Mouse (Mus musculus) megakaryocyte progenitor cell, adult 5-6 weeks (primary cell): ENCODE measurements around the gene BC025920. TPM values are rescaled to one million over a fixed set of nuclear protein-coding genes. Genes with fewer than 3 reads are reported as not detected.

Experiments used
- ATAC-seq: replicated peaks from 2 replicates; pipeline ENCODE4 v1.8.0; 2016; ENCODE audit warnings: mild to moderate bottlenecking, moderate TSS enrichment, inconsistent platforms; ENCODE audit not compliant: poor library complexity
- total RNA-seq, 2 experiments: library from RNA; stranded (forward) in 1 of 2; stranded (reverse) in 1 of 2; fragments of 157-497, 149-512 nt in 1 of 2; fragments of 200-1000 nt in 1 of 2; gene quantifications; 2 replicates each; pipeline versions ENCODE4 v1.2.3 to v1.2.4; 2015 to 2017

The BC025920 gene
- total RNA-seq, 2 experiments from 2014 or later: 1.2 to 3.1 TPM

- ATAC-seq: no peak
Measured at GRCm38 (mm10) chr10:81641978-81642647, 36.0 kb downstream of the BC025920 start.

DNA sequence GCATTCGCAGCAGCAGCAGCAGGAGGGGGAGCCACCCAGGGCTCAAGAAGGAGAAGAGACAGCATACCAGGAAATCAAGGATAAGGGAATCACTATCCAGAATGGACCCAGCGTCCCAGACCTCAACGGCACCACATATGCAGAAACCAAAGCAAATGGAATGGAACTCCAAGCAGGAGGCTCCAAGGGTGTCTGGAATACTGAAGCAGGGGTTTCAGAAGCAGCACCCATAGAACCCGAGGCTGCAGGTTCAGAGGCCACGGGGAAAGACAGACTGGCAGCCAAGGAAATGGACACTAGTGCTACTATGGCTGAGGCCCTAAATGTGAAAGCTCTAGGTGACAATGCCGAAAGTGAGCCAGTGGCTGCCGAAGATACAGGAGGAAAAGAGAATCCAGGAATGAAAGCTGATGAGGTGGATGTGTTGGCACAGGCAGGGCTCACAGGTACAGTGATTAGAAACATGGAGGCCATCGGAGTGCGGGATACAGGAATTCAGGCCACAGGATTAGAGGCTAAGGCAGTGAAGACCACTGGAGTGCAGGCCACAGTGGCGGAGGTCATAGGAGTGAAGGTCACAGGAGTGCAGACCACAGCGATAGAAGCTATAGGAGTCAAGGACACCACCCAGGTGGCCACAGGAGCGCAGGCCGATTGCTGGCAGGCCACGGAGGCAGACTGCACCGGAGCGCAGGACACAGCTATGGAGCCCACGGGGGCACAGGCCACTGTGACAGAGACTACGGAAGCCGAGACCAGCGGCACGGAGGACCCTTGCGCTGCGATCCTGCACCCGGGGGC is 36.8 kb downstream of the BC025920 start:
- peak; percentile 4 for ATAC-seq

DNA sequence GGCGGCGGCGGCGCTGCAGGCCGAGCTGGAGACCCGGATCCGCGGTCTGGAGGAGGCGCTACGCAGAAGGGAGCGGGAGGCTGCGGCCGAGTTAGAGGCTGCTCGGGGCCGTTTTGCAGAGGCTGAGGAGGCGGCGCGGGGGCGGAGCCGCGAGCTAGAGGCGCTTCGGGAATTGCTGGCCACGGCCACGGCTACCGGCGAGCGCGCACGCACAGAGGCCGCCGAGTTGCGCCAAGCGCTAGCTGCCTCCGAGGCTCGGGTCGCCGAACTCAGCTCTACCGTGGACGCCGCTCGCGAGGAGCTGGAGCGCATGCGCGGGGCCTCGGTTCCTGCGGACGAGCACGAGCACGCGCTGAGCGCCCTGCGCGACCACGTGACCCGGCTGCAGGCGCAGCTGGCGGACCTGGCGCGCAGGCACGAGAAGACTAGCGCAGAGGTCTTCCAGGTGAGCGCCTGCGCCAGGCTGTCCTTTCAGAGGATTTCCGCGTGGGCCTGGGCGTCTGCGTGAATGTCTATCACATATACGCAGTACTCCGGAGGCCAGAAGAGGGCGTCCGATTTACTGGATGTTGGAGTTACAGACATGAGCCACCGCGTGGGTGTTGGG is 37.5 kb downstream of the BC025920 start:
- ATAC-seq: peak; percentile 74

DNA sequence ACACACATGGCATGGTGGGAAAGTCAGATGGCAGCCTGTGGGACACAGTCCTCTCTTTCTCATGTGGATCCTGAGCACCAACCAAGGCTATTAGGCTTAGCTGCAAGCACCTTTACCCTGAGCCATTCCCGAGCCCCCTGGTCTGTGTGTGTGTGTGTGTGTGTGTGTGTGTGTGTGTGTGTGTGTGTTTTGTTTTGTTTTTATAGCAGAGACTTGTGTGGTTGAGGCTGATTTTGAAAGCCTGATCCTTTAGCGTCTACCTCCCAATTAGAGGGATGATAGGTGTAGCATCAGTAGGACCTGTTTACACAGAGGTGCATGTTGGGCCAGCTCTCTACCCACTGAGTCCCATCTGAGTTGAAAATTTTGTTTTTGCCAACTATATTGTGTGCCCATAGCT is 38.1 kb downstream of the BC025920 start:
- no peak for ATAC-seq

DNA sequence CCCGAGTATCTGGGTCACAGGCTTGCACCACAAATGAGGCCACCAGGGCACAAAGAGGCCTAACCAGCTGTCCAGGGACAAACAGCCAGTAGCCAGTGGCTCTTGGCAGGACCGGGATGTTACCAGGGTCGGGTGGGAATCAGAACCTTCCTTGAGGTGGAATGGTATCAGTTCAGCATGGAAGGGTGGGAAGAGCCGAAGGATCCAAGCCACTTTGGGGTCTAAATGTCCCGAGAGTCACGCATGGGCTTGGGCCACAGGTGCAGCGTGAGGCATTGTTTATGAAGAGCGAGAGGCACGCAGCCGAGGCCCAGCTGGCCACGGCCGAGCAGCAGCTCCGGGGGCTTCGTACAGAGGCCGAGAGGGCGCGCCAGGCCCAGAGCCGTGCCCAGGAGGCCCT is 38.6 kb downstream of the BC025920 start:
- ATAC-seq: no peak

- no peak for ATAC-seq
Measured at GRCm38 (mm10) chr10:81645391-81645790, 39.3 kb downstream of the BC025920 start.

- ATAC-seq: no peak
Measured at GRCm38 (mm10) chr10:81646015-81646555, 40.0 kb downstream of the BC025920 start.

- ATAC-seq: peak; percentile 98
Measured at GRCm38 (mm10) chr10:81648803-81649775, 43.0 kb downstream of the BC025920 start, which contains the start of gene Gm10778. TSS of gene Gm10778 (plus strand) at chr10:81649059.

DNA sequence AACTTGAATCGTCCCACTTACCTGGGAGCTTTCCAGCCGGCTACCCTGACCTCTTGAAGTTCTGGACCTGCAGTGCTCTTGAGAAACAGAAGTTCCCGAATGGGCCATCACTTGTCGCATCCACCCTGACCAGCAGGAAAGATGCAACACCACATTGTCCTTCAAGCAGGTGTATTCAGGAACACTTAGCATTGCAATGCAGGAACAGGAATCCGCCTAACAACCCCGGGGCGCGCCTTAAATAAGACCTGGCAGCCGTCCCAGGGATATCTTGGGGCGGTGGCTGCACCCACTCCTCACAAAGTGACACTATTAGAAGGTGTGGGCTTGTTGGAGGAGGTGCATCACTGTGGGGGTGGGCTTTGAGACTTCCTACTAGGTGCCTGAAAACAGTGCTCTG is 49.1 kb downstream of the BC025920 start:
- no peak for ATAC-seq

GRCm38 (mm10) chr10:81656174-81656573 is 50.1 kb downstream of the BC025920 start:
- ATAC-seq: no peak

Other genes with a start within 250 kb of the BC025920 start
- 6.7 and 7.0 TPM in 2 replicates for gene Mfsd12, start 248.8 kb upstream of the BC025920 start, total RNA-seq (2015)
- gene Mfsd12, start 248.8 kb upstream of the BC025920 start, total RNA-seq (2017): 12.1 and 12.6 TPM in 2 replicates
- gene 4930404N11Rik, start 240.5 kb upstream of the BC025920 start, total RNA-seq (2015): 0.59 and 0.99 TPM in 2 replicates
- gene 4930404N11Rik, start 240.5 kb upstream of the BC025920 start, total RNA-seq (2017): 0.92 and 2.2 TPM in 2 replicates
- gene Fzr1, start 227.8 kb upstream of the BC025920 start, total RNA-seq (2015): 17.1 and 21.7 TPM in 2 replicates
- 17.3 and 17.8 TPM in 2 replicates for gene Fzr1, start 227.8 kb upstream of the BC025920 start, total RNA-seq (2017)
- 9.3 and 13.7 TPM in 2 replicates for gene Dohh, start 221.8 kb upstream of the BC025920 start, total RNA-seq (2015)
- 36.5 and 52.5 TPM in 2 replicates for gene Dohh, start 221.8 kb upstream of the BC025920 start, total RNA-seq (2017)
- 2.6 and 3.0 TPM in 2 replicates for gene Gm48551, start 221.8 kb upstream of the BC025920 start, total RNA-seq (2015)
- gene Gm48551, start 221.8 kb upstream of the BC025920 start, total RNA-seq (2017): 0.62 and 1.7 TPM in 2 replicates
- gene Gm48552, start 217.3 kb upstream of the BC025920 start, total RNA-seq (2015): not detected in 2 replicates
- 0.46 TPM in 1 of 2 replicates, not detected in the other for gene Gm48552, start 217.3 kb upstream of the BC025920 start, total RNA-seq (2017)
- 31.0 and 31.4 TPM in 2 replicates for gene Smim24, start 213.2 kb upstream of the BC025920 start, total RNA-seq (2015)
- 7.5 and 17.1 TPM in 2 replicates for gene Smim24, start 213.2 kb upstream of the BC025920 start, total RNA-seq (2017)
- 35.5 and 36.8 TPM in 2 replicates for gene Nfic, start 150.6 kb upstream of the BC025920 start, total RNA-seq (2015)
- gene Nfic, start 150.6 kb upstream of the BC025920 start, total RNA-seq (2017): 4.0 and 5.0 TPM in 2 replicates
- gene Celf5, start 123.6 kb upstream of the BC025920 start, total RNA-seq (2015): 0.10 TPM in 1 of 2 replicates, not detected in the other
- not detected in 2 replicates for gene Celf5, start 123.6 kb upstream of the BC025920 start, total RNA-seq (2017)
- gene Ncln, start 109.9 kb upstream of the BC025920 start, total RNA-seq (2015): 81.2 and 99.2 TPM in 2 replicates
- gene Ncln, start 109.9 kb upstream of the BC025920 start, total RNA-seq (2017): 85.6 and 101 TPM in 2 replicates
- gene S1pr4, start 106.1 kb upstream of the BC025920 start, total RNA-seq (2015): 8.3 and 8.9 TPM in 2 replicates
- 6.2 and 9.5 TPM in 2 replicates for gene S1pr4, start 106.1 kb upstream of the BC025920 start, total RNA-seq (2017)
- gene Gna15, start 82.0 kb upstream of the BC025920 start, total RNA-seq (2015): 29.4 and 31.9 TPM in 2 replicates
- 28.7 and 28.9 TPM in 2 replicates for gene Gna15, start 82.0 kb upstream of the BC025920 start, total RNA-seq (2017)
- gene Gna11, start 61.1 kb upstream of the BC025920 start, total RNA-seq (2015): 5.4 and 6.0 TPM in 2 replicates
- gene Gna11, start 61.1 kb upstream of the BC025920 start, total RNA-seq (2017): 7.6 and 10.2 TPM in 2 replicates
- 197 and 225 TPM in 2 replicates for gene Aes, start 46.8 kb upstream of the BC025920 start, total RNA-seq (2015)
- gene Aes, start 46.8 kb upstream of the BC025920 start, total RNA-seq (2017): 178 and 191 TPM in 2 replicates
- 0.95 and 1.5 TPM in 2 replicates for gene Tle2, start 31.7 kb upstream of the BC025920 start, total RNA-seq (2015)
- 0.08 and 3.5 TPM in 2 replicates for gene Tle2, start 31.7 kb upstream of the BC025920 start, total RNA-seq (2017)
- 15.4 and 18.4 TPM in 2 replicates for gene Tle6, start 5.2 kb upstream of the BC025920 start, total RNA-seq (2015)
- gene Tle6, start 5.2 kb upstream of the BC025920 start, total RNA-seq (2017): 3.5 and 13.3 TPM in 2 replicates
- 8.3 and 9.5 TPM in 2 replicates for gene Sirt6, start 21.5 kb downstream of the BC025920 start, total RNA-seq (2015)
- 4.1 and 5.3 TPM in 2 replicates for gene Sirt6, start 21.5 kb downstream of the BC025920 start, total RNA-seq (2017)
- 5.8 and 6.8 TPM in 2 replicates for gene Ankrd24, start 22.3 kb downstream of the BC025920 start, total RNA-seq (2015)
- gene Ankrd24, start 22.3 kb downstream of the BC025920 start, total RNA-seq (2017): 7.0 and 8.9 TPM in 2 replicates
- gene Gm10778, start 42.8 kb downstream of the BC025920 start, total RNA-seq (2015): 4.4 and 8.6 TPM in 2 replicates
- gene Gm10778, start 42.8 kb downstream of the BC025920 start, total RNA-seq (2017): 4.6 and 4.9 TPM in 2 replicates
- gene Zfp433, start 98.6 kb downstream of the BC025920 start, total RNA-seq (2015): 14.7 and 30.3 TPM in 2 replicates
- gene Zfp433, start 98.6 kb downstream of the BC025920 start, total RNA-seq (2017): 18.4 and 22.5 TPM in 2 replicates
- 0.49 and 2.0 TPM in 2 replicates for gene Gm3055, start 164.9 kb downstream of the BC025920 start, total RNA-seq (2015)
- 0.91 and 2.1 TPM in 2 replicates for gene Gm3055, start 164.9 kb downstream of the BC025920 start, total RNA-seq (2017)
- gene Gm4767, start 205.9 kb downstream of the BC025920 start, total RNA-seq (2015): 4.0 and 5.0 TPM in 2 replicates
- gene Gm4767, start 205.9 kb downstream of the BC025920 start, total RNA-seq (2017): 0.67 and 1.4 TPM in 2 replicates